Mouse (Mus musculus) erythroblast, embryonic 14.5 days (primary cell): Measurements from ENCODE around the gene Trank1.

ENCODE experiments used
- GATA1 ChIP-seq: IDR thresholded peaks from 2 replicates; pipeline ENCODE4 v1.6.1; 2012; ENCODE audit warnings: low read length, inconsistent platforms, mixed read lengths
- TAL1 ChIP-seq: IDR thresholded peaks from 3 replicates; pipeline ENCODE4 v1.6.1; 2012; ENCODE audit warnings: low read length, inconsistent platforms, mixed read lengths

GRCm38 (mm10) chr9:111422567-111422966, 111.0 kb downstream of the Trank1 start:
- no peak for TF ChIP-seq TAL1
- TF ChIP-seq GATA1 = no peak
